9 mouse cellular contexts compared by ENCODE assay signal in the genomic region with DNA sequence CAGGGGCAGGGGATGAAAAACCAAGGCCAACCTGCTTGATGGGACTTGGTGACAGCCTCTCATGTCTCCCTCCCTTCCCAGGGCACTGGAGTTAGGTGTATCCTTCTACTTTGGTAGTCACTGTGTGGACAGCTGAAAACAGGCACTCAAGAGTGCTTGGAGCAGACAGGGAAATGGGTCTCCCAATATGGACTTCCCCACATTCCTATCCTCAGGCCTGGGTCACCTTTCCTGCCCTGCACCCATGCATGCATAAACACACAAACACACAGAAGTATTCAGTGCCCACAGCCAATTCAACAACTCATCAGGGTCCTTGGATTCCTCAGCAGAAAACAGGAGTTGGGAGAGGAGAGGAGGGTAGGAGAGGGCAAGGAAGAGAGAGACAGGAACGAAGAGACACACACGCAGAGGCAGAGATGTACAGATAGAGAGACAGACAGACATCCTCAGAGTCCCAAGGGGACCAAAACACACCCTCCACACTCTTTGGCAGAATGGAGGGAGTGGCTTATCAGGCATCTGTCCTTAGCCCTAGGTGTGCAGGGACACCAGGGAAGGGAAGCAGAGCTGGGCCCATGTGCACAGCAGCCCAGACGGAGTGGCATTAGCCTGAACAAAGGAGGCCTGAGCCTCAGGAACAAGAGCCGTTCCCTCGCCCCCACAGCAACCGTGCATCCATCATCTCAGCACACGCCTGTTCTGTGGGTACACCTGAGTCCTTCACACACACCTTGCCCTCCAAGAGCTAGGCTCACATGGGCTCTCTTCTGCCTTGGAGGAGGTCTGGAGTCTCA. TPM values are rescaled to one million over a fixed set of nuclear protein-coding genes. Genes with fewer than 3 reads are reported as not detected.
A peak's percentile ranks its signal among the peaks of the same experiment; 100 is the strongest.
DNase-seq lines count a peak whose midpoint lies in the region; ATAC-seq and TF ChIP-seq lines count a peak whose summit lies in the region.
"Had no signal": no experiment of that assay in that cellular context is flagged by ENCODE, and none has a peak within 500 bp of the region (broad histone marks: within the 10 kb centered on the region; RNA-seq: fewer than 3 reads in every experiment).

No protein-coding gene starts in this region.

- no peak for ATAC-seq in kidney, embryonic 15.5 days (replicated peaks; ENCODE audit: low FRiP score)
- ATAC-seq in embryonic facial prominence, embryonic 14.5 days (ENCODE audit: low read depth) = no peak
- ATAC-seq in hindbrain, postnatal 0 days = no peak
- no peak for ATAC-seq in neural tube, embryonic 13.5 days (ENCODE audit: low read depth)
- no peak for ATAC-seq in erythroblast, adult 5-6 weeks (replicated peaks; ENCODE audit: low FRiP score, poor library complexity, severe bottlenecking)

- TF ChIP-seq CTCF in hindbrain, postnatal 0 days (IDR thresholded peaks at IDR 0.05; ENCODE audit: low read depth) = no peak

- WGBS in kidney, embryonic 15.5 days = 27% methylated on average over 7 of the region's 7 CpGs
- 24% methylated on average over 7 of the region's 7 CpGs for WGBS in embryonic facial prominence, embryonic 14.5 days
- 26% methylated on average over 7 of the region's 7 CpGs for WGBS in hindbrain, postnatal 0 days
- WGBS in neural tube, embryonic 13.5 days = 20% methylated on average over 7 of the region's 7 CpGs

- peak overlapping the region; percentile 87 for H3K4me2 ChIP-seq in kidney, embryonic 15.5 days
- peak overlapping the region; percentile 74 for H3K4me2 ChIP-seq in embryonic facial prominence, embryonic 14.5 days (ENCODE audit: low read depth, low read length)
- peak overlapping the region; percentile 87 for H3K4me2 ChIP-seq in hindbrain, postnatal 0 days (ENCODE audit: low read depth, low read length)
- peak overlapping the region; percentile 99 for H3K4me2 ChIP-seq in neural tube, embryonic 13.5 days

- peak overlapping the region; percentile 99 for H3K27ac ChIP-seq in kidney, embryonic 15.5 days
- H3K27ac ChIP-seq in embryonic facial prominence, embryonic 14.5 days (replicated peaks; ENCODE audit: low read depth, low read length) = peak overlapping the region; percentile 98
- no peak overlapping the region for H3K27ac ChIP-seq in hindbrain, postnatal 0 days
- peak overlapping the region; percentile 99 for H3K27ac ChIP-seq in neural tube, embryonic 13.5 days (replicated peaks)

- no peak for DNase-seq in kidney, adult 8-10 months
- no peak for DNase-seq in embryonic facial prominence, embryonic 14.5 days (ENCODE audit: low spot score)
- no peak for DNase-seq in hindbrain, postnatal 0 days (ENCODE audit: low spot score)
- DNase-seq in frontal cortex, postnatal 10 days (ENCODE audit: low spot score in 2 of 2) = no peak
- no peak for DNase-seq in cerebellum, postnatal 10 days
- DNase-seq: thymus, adult 18-20 months had no signal

- H3K4me3 ChIP-seq in kidney, embryonic 15.5 days (replicated peaks) = peak overlapping the region; percentile 88
- H3K4me3 ChIP-seq in embryonic facial prominence, embryonic 14.5 days (ENCODE audit: low read depth, low read length) = peak overlapping the region; percentile 78
- peak overlapping the region; percentile 66; the same call in 1 of the 2 replicates for H3K4me3 ChIP-seq in hindbrain, postnatal 0 days (ENCODE audit: low read length)
- H3K4me3 ChIP-seq in neural tube, embryonic 13.5 days = peak overlapping the region; percentile 63

- H3K36me3 ChIP-seq in kidney, embryonic 15.5 days = peaks cover 9% of the 10 kb centered on the region
- H3K36me3 ChIP-seq in embryonic facial prominence, embryonic 14.5 days (ENCODE audit: control insufficient read depth, insufficient read depth, low read length) = peaks cover 12% of the 10 kb centered on the region
- H3K36me3 ChIP-seq in hindbrain, postnatal 0 days (ENCODE audit: insufficient read depth, low read length) = no peaks in the 10 kb centered on the region
- H3K36me3 ChIP-seq in neural tube, embryonic 13.5 days = peaks cover 10% of the 10 kb centered on the region

- H3K9me3 ChIP-seq in kidney, embryonic 15.5 days (replicated peaks) = no peaks in the 10 kb centered on the region
- H3K9me3 ChIP-seq in embryonic facial prominence, embryonic 14.5 days (ENCODE audit: control insufficient read depth, low read length) = no peaks in the 10 kb centered on the region
- no peaks in the 10 kb centered on the region for H3K9me3 ChIP-seq in hindbrain, postnatal 0 days (ENCODE audit: low read length)
- H3K9me3 ChIP-seq in neural tube, embryonic 13.5 days = no peaks in the 10 kb centered on the region

- H3K27me3 ChIP-seq in kidney, embryonic 15.5 days = no peaks in the 10 kb centered on the region
- no peaks in the 10 kb centered on the region for H3K27me3 ChIP-seq in embryonic facial prominence, embryonic 14.5 days (replicated peaks; ENCODE audit: control insufficient read depth, insufficient read depth, low read length)
- no peaks in the 10 kb centered on the region for H3K27me3 ChIP-seq in hindbrain, postnatal 0 days (ENCODE audit: insufficient read depth, low read length)
- no peaks in the 10 kb centered on the region for H3K27me3 ChIP-seq in neural tube, embryonic 13.5 days

- peaks cover 63% of the 10 kb centered on the region for H3K4me1 ChIP-seq in kidney, embryonic 15.5 days
- peaks cover 23% of the 10 kb centered on the region for H3K4me1 ChIP-seq in embryonic facial prominence, embryonic 14.5 days (ENCODE audit: control insufficient read depth, insufficient read depth, low read length)
- peaks cover 28% of the 10 kb centered on the region for H3K4me1 ChIP-seq in hindbrain, postnatal 0 days (ENCODE audit: insufficient read depth, low read length)
- peaks cover 62% of the 10 kb centered on the region for H3K4me1 ChIP-seq in neural tube, embryonic 13.5 days (replicated peaks)

- peak overlapping the region; percentile 97 for H3K9ac ChIP-seq in kidney, embryonic 15.5 days
- H3K9ac ChIP-seq in embryonic facial prominence, embryonic 14.5 days (ENCODE audit: low read depth, low read length) = peak overlapping the region; percentile 98
- peak overlapping the region; percentile 94 for H3K9ac ChIP-seq in hindbrain, postnatal 0 days (replicated peaks; ENCODE audit: low read length)
- H3K9ac ChIP-seq in neural tube, embryonic 13.5 days = peak overlapping the region; percentile 100

RNA-seq across cellular contexts. Expression of gene Mex3a, which starts 2.8 kb away (rescaled TPM):
- polyA plus RNA-seq in kidney, embryonic 15.5 days (2015; fragmentation: Nextera tagmentation; extraction: Ambion mirVana) = 20.9 and 22.0 TPM in 2 replicates
- 21.5 and 24.7 TPM in 2 replicates for polyA plus RNA-seq in embryonic facial prominence, embryonic 14.5 days (2014; fragmentation: Nextera tagmentation; extraction: Ambion mirVana)
- 52.3 and 54.5 TPM in 2 replicates for total RNA-seq in hindbrain, postnatal 0 days (2014; rRNA removed)
- 13.9 and 15.3 TPM in 2 replicates for polyA plus RNA-seq in hindbrain, postnatal 0 days (2015; fragmentation: Nextera tagmentation; extraction: Ambion mirVana)
- polyA plus RNA-seq in neural tube, embryonic 13.5 days (2015; fragmentation: Nextera tagmentation; extraction: Ambion mirVana) = 32.5 and 33.7 TPM in 2 replicates
- 0.19 and 1.5 TPM in 2 replicates for total RNA-seq in erythroblast, adult 5-6 weeks (2015; ENCODE audit: low replicate concordance)
- total RNA-seq in erythroblast, adult 5-6 weeks (2017; ENCODE audit: low replicate concordance) = 0.34 TPM in 1 of 2 replicates, not detected in the other

RNA-seq across cellular contexts. Expression of gene Rab25, which starts 18.7 kb away (rescaled TPM):
- 15.1 and 17.4 TPM in 2 replicates for polyA plus RNA-seq in kidney, embryonic 15.5 days (2015; fragmentation: Nextera tagmentation; extraction: Ambion mirVana)
- 33.8 and 38.0 TPM in 2 replicates for polyA plus RNA-seq in embryonic facial prominence, embryonic 14.5 days (2014; fragmentation: Nextera tagmentation; extraction: Ambion mirVana)
- total RNA-seq in hindbrain, postnatal 0 days (2014; rRNA removed) = not detected in 2 replicates
- polyA plus RNA-seq in hindbrain, postnatal 0 days (2015; fragmentation: Nextera tagmentation; extraction: Ambion mirVana) = 0.44 and 1.3 TPM in 2 replicates
- polyA plus RNA-seq in neural tube, embryonic 13.5 days (2015; fragmentation: Nextera tagmentation; extraction: Ambion mirVana) = not detected in 2 replicates
- total RNA-seq in erythroblast, adult 5-6 weeks (2015; ENCODE audit: low replicate concordance) = not detected in 2 replicates
- total RNA-seq in erythroblast, adult 5-6 weeks (2017; ENCODE audit: low replicate concordance) = not detected in 2 replicates

RNA-seq across cellular contexts. Expression of gene Lmna, which starts 19.6 kb away (rescaled TPM):
- 89.2 and 92.0 TPM in 2 replicates for polyA plus RNA-seq in kidney, embryonic 15.5 days (2015; fragmentation: Nextera tagmentation; extraction: Ambion mirVana)
- 426 and 482 TPM in 2 replicates for polyA plus RNA-seq in embryonic facial prominence, embryonic 14.5 days (2014; fragmentation: Nextera tagmentation; extraction: Ambion mirVana)
- 59.7 and 60.8 TPM in 2 replicates for total RNA-seq in hindbrain, postnatal 0 days (2014; rRNA removed)
- 59.1 and 61.1 TPM in 2 replicates for polyA plus RNA-seq in hindbrain, postnatal 0 days (2015; fragmentation: Nextera tagmentation; extraction: Ambion mirVana)
- polyA plus RNA-seq in neural tube, embryonic 13.5 days (2015; fragmentation: Nextera tagmentation; extraction: Ambion mirVana) = 41.9 and 45.3 TPM in 2 replicates
- total RNA-seq in erythroblast, adult 5-6 weeks (2015; ENCODE audit: low replicate concordance) = 6.9 and 9.0 TPM in 2 replicates
- total RNA-seq in erythroblast, adult 5-6 weeks (2017; ENCODE audit: low replicate concordance) = 45.6 and 52.7 TPM in 2 replicates

RNA-seq across cellular contexts. Expression of gene Lamtor2, which starts 23.5 kb away (rescaled TPM):
- 167 and 173 TPM in 2 replicates for polyA plus RNA-seq in kidney, embryonic 15.5 days (2015; fragmentation: Nextera tagmentation; extraction: Ambion mirVana)
- polyA plus RNA-seq in embryonic facial prominence, embryonic 14.5 days (2014; fragmentation: Nextera tagmentation; extraction: Ambion mirVana) = 97.9 and 107 TPM in 2 replicates
- 45.1 and 59.2 TPM in 2 replicates for total RNA-seq in hindbrain, postnatal 0 days (2014; rRNA removed)
- 189 and 198 TPM in 2 replicates for polyA plus RNA-seq in hindbrain, postnatal 0 days (2015; fragmentation: Nextera tagmentation; extraction: Ambion mirVana)
- polyA plus RNA-seq in neural tube, embryonic 13.5 days (2015; fragmentation: Nextera tagmentation; extraction: Ambion mirVana) = 161 and 170 TPM in 2 replicates
- 4.2 and 8.6 TPM in 2 replicates for total RNA-seq in erythroblast, adult 5-6 weeks (2015; ENCODE audit: low replicate concordance)
- total RNA-seq in erythroblast, adult 5-6 weeks (2017; ENCODE audit: low replicate concordance) = 14.3 and 15.8 TPM in 2 replicates

RNA-seq across cellular contexts. Expression of gene Ubqln4, which starts 24.2 kb away (rescaled TPM):
- polyA plus RNA-seq in kidney, embryonic 15.5 days (2015; fragmentation: Nextera tagmentation; extraction: Ambion mirVana) = 54.0 and 57.9 TPM in 2 replicates
- polyA plus RNA-seq in embryonic facial prominence, embryonic 14.5 days (2014; fragmentation: Nextera tagmentation; extraction: Ambion mirVana) = 46.3 and 50.0 TPM in 2 replicates
- total RNA-seq in hindbrain, postnatal 0 days (2014; rRNA removed) = 119 and 131 TPM in 2 replicates
- polyA plus RNA-seq in hindbrain, postnatal 0 days (2015; fragmentation: Nextera tagmentation; extraction: Ambion mirVana) = 29.4 and 29.8 TPM in 2 replicates
- polyA plus RNA-seq in neural tube, embryonic 13.5 days (2015; fragmentation: Nextera tagmentation; extraction: Ambion mirVana) = 38.4 and 40.6 TPM in 2 replicates
- total RNA-seq in erythroblast, adult 5-6 weeks (2015; ENCODE audit: low replicate concordance) = 5.4 and 7.9 TPM in 2 replicates
- total RNA-seq in erythroblast, adult 5-6 weeks (2017; ENCODE audit: low replicate concordance) = 5.7 and 10.0 TPM in 2 replicates
